Mouse (Mus musculus) lung, postnatal 25 days (tissue): Measurements from ENCODE around the gene Nr4a1.

Source experiments
- DNase-seq: peaks from one replicate; pipeline ENCODE4 v3.0.0; 2022; ENCODE audit warnings: low spot score

The Nr4a1 gene

DNA sequence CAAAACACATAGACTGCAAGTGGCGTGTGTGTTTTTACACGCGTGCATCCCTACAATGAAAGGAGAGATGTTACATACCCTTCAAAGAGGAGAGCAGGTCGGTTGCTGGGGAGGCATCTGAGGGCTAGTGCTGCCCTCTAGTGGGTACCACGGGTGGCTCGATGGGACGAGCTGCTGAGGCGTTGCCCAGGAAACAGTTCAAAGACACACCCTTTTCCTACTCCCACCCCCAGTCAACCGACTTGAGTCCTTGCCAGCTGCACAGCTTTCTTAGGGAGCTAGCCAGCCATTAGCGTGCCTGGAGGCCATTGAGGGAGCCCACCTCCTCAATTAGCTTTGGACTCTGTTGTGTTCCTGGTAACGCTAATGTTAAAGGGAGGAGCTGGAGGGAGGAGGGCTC, 61.8 kb downstream of the Nr4a1 start:
- DNase-seq = peak; percentile 93

DNA sequence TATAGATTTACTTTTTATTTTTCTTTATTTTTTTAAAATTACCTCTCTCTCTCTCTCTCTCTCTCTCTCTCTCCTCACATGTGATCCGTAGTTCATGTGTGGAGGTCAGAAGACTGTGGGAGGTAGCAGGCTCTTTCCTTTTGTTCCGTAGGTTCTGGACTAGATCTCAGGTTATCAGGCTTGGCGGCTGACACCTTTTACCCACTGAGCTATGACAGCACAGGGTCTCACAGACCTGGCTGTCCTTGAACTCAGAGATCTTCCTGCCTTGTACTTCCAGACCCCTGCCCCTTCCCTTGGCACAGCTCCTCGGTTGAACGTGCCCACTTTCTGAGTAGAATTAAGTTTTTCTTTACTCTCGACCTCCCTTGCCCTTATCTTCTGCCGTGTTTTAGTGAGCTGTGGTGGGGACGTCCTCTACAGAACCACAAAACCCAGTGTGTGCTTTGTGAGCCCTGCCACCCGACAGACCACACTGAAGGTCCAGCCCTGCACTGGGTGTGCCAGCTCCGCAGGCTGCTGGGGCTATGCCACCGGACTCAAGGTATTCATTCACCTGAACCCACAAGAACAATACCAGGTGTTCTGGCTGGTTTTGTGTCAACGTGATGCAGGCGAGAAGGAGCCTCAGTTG, 62.3 kb downstream of the Nr4a1 start:
- DNase-seq = no peak

DNA sequence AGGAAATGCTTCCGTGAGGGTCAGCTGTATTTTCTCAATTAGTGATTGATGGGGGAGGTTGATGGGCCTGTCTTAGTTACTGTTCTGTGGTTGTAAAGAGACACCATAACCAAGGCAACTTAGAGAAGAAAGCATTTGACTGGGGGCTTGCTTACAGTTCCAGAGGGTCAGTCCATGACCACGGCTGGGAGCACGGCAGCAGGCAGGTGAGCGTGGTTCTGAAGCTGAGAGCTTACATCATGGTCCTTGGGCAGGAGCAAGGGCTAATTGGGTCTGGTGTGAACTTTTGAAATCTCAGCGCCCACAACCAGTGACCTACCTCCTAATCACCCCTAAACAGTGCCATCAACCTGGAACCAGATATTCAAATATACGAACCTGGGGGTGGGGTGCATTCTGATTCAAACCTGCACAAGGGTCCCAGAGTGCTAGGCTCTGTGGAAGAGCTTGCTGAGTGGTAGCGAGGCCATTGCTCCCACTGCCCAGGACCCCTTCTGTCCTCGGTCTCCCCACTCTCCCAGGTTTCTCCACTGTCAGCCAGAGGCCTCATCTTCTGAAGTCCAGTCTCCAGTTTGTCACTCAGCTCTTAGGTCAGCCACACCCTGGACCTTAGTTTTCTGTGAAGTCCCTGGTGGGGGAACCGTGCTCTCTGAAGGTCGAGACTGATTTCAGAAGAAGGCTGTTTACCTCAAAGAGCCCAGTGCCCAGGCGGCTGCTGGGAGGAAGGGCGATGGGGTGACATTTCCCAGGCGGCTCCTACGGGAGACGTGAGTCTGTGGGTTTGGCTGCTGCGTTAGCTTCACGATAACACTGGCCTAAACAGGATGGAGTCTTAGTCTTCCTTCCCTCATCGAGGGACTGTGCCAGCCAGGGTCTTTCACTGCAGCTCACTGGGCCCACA, 63.1 kb downstream of the Nr4a1 start:
- no peak for DNase-seq

DNA sequence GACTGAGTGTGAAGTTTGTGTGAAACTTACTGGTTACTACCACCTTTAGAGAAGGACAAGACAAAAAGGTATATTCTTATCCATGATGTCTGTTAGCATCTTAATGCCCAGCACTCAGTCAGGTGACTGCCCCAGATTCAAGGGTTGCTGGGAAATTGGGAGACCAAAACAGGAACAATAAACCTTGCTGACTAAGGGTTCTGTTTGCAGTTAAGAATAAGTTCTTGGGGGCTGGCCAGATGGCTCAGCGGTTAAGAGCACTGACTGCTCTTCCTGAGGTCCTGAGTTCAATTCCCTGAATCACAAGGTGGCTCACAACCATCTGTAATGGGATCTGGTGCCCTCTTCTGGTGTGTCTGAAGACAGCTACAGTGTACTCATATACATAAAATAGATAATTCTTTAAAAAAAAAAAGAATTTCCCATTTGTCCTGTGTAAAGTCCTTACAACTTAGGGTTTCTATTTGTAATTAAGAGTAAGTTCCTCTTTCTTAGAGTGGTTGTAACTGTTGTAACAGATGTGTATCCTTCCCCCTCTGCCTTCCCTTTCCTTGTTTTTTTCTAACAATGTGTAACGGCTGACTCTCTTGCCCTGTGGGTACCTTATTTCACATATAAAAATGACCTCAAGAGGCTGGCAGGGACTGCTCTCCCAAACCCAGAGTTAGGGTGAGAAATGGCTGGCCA, 63.9 kb downstream of the Nr4a1 start:
- no peak for DNase-seq

DNA sequence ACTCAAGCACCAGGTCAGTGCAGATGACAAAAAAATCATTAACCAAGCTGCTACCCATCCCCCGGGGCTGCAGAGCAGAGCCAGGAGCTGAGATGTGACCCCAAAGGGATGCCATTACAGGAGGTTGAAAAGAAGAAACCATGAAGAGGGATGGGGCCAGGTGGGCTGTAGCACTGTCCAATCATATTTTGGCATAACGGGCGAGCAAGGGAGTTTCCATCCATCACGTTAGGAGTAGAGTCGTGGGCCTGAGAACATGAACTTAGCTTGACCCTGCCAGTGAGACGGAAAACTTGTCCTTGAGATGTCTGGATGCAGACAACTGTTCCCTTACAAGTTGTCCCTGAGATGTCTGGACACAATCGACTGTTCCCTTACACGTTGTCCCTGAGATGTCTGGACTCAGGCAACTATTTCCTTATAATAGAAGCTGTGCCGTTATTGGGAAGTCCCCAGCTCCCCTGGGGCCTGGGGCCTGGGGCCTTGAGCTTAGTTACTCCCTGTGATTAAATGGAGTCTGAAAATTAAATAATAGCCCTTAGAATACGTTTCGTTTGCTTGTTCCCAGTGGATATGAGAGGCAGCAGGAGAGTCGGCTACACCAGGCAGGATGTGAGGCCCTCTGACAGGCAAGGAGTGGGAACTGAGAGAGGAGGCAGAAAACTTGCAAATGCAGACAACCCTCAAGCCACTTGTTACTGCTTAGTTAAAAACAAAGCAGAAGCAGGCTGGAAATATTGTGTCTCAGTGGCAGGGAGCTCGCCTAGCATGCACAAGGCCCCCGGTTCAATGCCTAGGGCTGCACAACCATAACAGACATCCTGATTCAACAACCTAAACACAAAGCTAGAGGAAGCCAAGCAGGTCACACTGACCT, 65.1 kb downstream of the Nr4a1 start:
- no peak for DNase-seq

DNA sequence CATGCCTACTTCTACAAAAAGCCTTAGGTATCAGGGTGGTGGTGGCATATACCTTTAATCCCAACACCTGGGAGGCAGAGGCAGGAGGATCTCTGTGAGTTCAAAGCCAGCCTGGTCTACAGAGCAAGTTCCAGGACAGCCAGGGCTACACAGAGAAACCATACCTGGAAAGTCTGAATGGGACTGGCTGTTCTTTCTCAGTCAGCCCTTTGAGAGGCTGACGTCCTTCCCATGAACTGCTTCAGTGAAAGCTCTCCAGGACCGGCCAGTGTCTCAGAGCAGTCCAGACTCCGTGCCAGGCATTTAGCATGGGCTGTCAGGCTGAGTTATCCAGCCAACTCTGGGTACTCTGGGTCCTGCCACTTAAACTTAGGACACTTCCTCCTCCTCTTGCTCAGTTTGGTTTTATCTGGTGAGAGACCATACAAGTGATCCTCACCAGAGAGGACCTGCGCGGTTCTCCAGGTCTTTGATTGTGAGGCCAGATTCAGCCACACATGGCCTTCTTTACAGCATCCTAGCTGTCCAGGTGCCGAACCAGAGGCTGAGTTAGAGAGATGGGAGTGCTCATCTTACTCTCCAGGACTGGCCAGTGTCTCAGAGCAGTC, 66.0 kb downstream of the Nr4a1 start:
- no peak for DNase-seq

DNA sequence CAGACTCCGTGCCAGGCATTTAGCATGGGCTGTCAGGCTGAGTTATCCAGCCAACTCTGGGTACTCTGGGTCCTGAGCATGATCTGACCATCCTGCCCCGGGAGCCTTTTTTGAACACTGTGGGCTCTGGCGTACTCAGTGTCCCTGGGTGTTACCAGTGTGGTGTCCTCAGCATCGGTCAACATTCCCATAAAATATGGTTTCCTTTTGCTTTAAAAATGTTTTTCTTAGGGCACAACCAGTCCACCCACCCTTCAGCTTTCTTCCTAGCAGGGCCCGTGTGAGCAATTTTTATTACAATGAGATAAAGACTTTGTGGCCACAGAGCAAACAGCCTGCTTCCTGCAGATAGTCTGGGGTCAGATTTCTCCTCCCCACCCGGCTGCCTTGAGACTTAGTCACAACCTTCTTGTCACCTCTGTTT, 66.6 kb downstream of the Nr4a1 start:
- peak; percentile 62 for DNase-seq

DNA sequence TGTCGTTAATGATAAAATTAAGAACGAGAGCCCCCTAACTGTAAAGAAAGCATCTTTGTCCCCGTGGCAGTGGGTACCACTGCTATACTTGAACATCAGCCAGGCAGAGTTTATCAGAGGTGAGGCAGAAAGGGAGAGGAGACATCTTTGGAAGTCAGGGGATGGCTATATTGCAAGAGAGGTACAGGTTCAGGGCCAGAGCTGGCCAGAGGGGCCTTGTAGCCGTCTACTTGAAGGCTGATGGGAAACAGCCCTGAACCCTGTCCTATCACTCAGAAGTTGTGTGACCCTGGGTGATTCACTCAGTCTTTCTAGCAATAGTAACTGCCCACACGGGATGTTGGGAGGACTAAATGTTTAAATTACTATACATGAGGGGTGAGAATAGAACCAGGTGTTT, 67.1 kb downstream of the Nr4a1 start:
- no peak for DNase-seq

DNA sequence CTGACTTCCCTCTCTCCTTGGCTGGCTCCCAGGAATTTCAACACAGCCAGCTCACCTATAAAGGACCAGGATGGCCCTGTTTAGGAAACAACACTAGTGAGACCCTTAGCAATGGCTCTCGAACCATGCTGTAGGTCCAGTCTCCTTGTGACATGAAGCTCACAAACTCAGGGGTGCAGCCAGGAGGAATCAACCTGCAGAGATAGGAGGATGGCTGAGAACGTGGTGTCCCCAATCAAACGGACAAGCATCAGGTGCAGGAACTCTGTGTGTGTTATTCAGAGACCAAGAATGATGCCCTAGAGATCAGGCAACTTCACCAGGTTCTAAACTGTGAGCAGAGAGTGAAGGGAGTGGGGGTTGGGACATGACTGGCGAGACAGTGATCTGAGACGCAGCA, 68.0 kb downstream of the Nr4a1 start:
- DNase-seq = no peak

DNA sequence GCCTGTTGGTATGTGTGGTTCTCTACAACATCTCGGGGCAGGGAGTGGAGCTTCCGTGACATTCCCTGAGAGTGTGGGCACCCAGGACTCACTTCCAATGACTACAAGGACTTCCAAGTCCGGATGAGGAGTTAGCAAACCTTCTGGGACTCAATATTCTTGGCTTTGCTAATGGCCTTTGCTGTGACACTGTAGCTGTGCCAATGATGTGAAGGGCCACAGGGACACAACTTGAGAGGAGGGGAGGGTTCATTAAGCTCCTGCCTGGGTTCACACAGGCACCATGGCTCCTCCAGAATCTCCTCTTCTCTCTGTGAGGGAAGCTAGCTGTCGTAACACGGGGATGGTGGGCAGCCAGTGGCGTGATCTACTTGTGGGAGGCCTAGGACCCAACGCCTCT, 68.6 kb downstream of the Nr4a1 start:
- DNase-seq = no peak

DNA sequence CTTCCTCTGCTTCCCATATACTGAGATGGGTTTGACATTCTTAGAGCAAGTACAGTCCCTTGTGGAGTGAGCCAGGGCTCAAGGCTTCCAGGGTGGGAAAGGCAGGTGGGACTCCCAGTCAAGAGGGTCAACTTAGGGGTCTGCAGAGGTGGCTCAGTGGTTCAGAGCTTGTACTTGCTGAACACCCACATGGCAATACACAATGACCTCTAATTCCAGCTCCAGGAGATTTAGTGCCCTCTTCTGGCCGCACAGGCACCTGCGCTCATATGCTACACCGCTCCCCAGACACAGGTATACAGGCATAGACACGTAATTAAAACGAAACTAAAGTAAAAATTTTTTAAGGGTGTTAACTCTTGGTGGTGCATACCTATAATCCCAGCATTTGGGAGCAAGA, 69.4 kb downstream of the Nr4a1 start:
- no peak for DNase-seq
